Mouse (Mus musculus): Measurements from ENCODE around the gene Usp21.

DNA sequence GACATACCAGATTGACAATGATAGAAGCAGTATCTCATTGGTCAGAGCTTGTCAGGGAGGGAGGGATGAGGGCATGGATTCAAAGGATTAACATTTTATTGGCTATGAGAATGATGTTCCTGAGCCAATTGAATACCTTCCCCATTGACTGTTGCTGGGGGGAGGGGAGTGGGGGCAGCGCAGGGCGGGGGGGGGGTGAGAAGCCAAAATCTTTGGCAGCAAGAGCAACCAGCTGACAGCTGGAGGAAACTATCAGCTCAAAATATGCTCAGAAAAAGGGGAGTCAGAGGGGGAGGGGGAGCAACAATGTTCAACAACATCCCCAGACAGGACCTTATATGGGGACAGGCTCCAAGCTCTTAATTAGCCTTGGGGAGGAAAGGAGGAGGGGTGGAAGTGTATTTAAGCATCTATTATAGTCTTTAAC, 24.6 kb downstream of the Usp21 start:
- no peak for TF ChIP-seq CTCF (IDR thresholded peaks at IDR 0.05; ENCODE audit: borderline replicate concordance, insufficient read depth, low read depth, low read length)
- TF ChIP-seq POLR2A (IDR thresholded peaks at IDR 0.05; ENCODE audit: borderline replicate concordance, insufficient read depth, low read length): no peak

Data from cerebellum, adult 2 months (tissue).